Mouse (Mus musculus) CH12.LX (cell line): ENCODE results near the gene Pitpnm2.

Experiments
- CTCF ChIP-seq, 2 experiments: IDR thresholded peaks in 1 of 2; conservative IDR thresholded peaks in 1 of 2; 2 replicates each; pipeline ENCODE4 v1.5.1; 2011 to 2012; ENCODE audit warnings: low read depth in 2 of 2, low read length in 2 of 2, improper control_type of control experiment in 1 of 2, inconsistent platforms in 1 of 2, mild to moderate bottlenecking in 1 of 2, moderate library complexity in 1 of 2
- E2F4 ChIP-seq: IDR thresholded peaks from 2 replicates; pipeline ENCODE4 v1.6.1; 2011; ENCODE audit warnings: low read depth, low read length, improper control_type of control experiment; ENCODE audit not compliant: insufficient replicate concordance
- ELF1 ChIP-seq: IDR thresholded peaks from 2 replicates; pipeline ENCODE4 v1.6.1; 2014; ENCODE audit warnings: low read depth, mild to moderate bottlenecking, inconsistent platforms, low read length, improper control_type of control experiment
- ETS1 ChIP-seq: conservative IDR thresholded peaks from 2 replicates; pipeline ENCODE4 v1.6.1; 2012; ENCODE audit warnings: low read depth, mild to moderate bottlenecking, inconsistent platforms, low read length, improper control_type of control experiment, moderate library complexity
- HCFC1 ChIP-seq: IDR thresholded peaks from 2 replicates; pipeline ENCODE4 v1.6.1; 2012; ENCODE audit warnings: low read depth, mild to moderate bottlenecking, inconsistent platforms, low read length, improper control_type of control experiment
- MAFK ChIP-seq: IDR thresholded peaks from 2 replicates; pipeline ENCODE4 v1.6.1; 2011; ENCODE audit warnings: low read length, improper control_type of control experiment; ENCODE audit not compliant: insufficient replicate concordance
- POLR2A ChIP-seq: IDR thresholded peaks from 2 replicates; pipeline ENCODE4 v1.6.1; 2011; ENCODE audit warnings: low read depth, mild to moderate bottlenecking, improper control_type of control experiment, low read length
- POLR2AphosphoS2 ChIP-seq: IDR thresholded peaks from 2 replicates; pipeline ENCODE4 v1.6.1; 2011; ENCODE audit warnings: low read depth, low read length, improper control_type of control experiment
- ZC3H11A ChIP-seq: IDR thresholded peaks from 2 replicates; pipeline ENCODE4 v1.6.1; 2012; ENCODE audit warnings: low read depth, mild to moderate bottlenecking, inconsistent platforms, low read length, improper control_type of control experiment

DNA sequence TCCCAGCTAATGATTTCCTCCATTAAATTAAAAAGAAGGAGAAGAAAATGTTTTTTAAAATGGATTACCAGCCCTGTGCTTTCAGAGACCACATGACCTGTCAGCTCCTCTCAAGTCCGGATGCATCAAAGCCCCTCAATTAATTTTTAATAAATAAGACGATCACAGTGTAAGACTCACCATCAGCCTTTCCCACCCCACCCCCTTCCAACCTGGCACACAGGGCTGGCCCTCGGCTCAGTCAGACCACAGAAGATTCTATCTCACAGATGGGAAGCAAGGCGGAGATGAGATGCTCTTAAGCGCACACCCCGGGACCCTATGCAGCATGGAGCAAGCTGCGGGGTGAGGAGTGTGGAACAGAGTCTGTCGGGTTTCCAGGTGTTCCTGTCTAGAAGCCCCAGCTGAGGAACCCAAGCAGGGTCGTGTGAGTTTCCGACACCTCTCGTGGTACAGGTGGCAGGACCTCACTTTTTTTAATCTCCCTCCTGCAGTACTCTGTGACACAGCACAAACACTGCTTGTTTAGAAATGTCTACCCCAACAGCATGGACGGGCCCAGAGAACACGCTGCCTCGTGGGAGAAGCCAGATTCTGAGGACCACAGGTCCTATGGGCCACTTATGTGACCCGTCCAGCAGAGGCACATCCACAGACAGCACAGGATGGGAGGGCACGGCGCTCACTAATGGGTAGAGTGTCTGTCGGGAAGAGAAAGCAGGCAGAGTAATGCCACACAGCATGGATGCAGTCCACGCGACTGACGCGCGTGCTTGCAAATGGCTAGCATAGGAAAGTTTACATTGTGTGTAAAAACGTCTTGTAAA lies 56.1 kb downstream of the Pitpnm2 start:
- TF ChIP-seq POLR2AphosphoS2 (no peak), E2F4 (no peak), CTCF (conservative IDR thresholded peaks at IDR 0.05 in 1 of 2, IDR thresholded peaks at IDR 0.05 in 1 of 2; ENCODE audit: low read depth in 2 of 2, low read length in 2 of 2) (no peak), POLR2A (no peak), ETS1 (no peak), ZC3H11A (no peak), ELF1 (no peak), HCFC1 (no peak), MAFK (no peak)
